Mouse (Mus musculus) neural tube, embryonic 13.5 days (tissue): ENCODE measurements at regions not wholly inside any gene's neighbourhood (a gene's known extent, or its start where the extent isn't known, plus 50 kb on each side); places are given as distances from the start of the nearest gene placed in this dataset.

Source experiments
- ATAC-seq: fragments of 200-750 bp; cut with Nextera tagmentation; 2 replicates; pipeline ENCODE4 v1.8.0; 2017; ENCODE audit warnings: low read depth, mild to moderate bottlenecking, moderate TSS enrichment, moderate library complexity
- H3K27ac ChIP-seq: fragments of 300-500 bp; sonication (generic); replicated peaks from 2 replicates; pipeline ENCODE4 v1.5.1; 2015; ENCODE audit warnings: moderate library complexity, mild to moderate bottlenecking, inconsistent platforms
- H3K27me3 ChIP-seq: fragments of 300-500 bp; sonication (generic); 2 replicates; pipeline ENCODE4 v1.6.1; 2015; ENCODE audit warnings: mild to moderate bottlenecking, inconsistent platforms
- H3K36me3 ChIP-seq: fragments of 300-500 bp; sonication (generic); 2 replicates; pipeline ENCODE4 v1.6.1; 2015; ENCODE audit warnings: mild to moderate bottlenecking, inconsistent platforms
- H3K4me1 ChIP-seq: fragments of 300-500 bp; sonication (generic); replicated peaks from 2 replicates; pipeline ENCODE4 v1.6.1; 2015; ENCODE audit warnings: inconsistent platforms
- H3K4me2 ChIP-seq: fragments of 300-500 bp; sonication (generic); 2 replicates; pipeline ENCODE4 v1.6.1; 2015; ENCODE audit warnings: inconsistent platforms, mild to moderate bottlenecking, moderate library complexity
- H3K4me3 ChIP-seq: fragments of 300-500 bp; sonication (generic); 2 replicates; pipeline ENCODE4 v1.5.1; 2015; ENCODE audit warnings: mild to moderate bottlenecking, inconsistent platforms
- H3K9ac ChIP-seq: fragments of 300-500 bp; sonication (generic); 2 replicates; pipeline ENCODE4 v1.6.1; 2015; ENCODE audit warnings: moderate library complexity, mild to moderate bottlenecking, inconsistent platforms
- H3K9me3 ChIP-seq: fragments of 300-500 bp; sonication (generic); 2 replicates; pipeline ENCODE4 v1.6.1; 2016; ENCODE audit warnings: inconsistent platforms
- WGBS: fragments of 180-500 bp; shearing (Covaris S2); methylation state at CpG from one replicate; pipeline ENCODE4 v1.1.7; 2015; 5-methylcytosine and 5-hydroxymethylcytosine counted together

DNA sequence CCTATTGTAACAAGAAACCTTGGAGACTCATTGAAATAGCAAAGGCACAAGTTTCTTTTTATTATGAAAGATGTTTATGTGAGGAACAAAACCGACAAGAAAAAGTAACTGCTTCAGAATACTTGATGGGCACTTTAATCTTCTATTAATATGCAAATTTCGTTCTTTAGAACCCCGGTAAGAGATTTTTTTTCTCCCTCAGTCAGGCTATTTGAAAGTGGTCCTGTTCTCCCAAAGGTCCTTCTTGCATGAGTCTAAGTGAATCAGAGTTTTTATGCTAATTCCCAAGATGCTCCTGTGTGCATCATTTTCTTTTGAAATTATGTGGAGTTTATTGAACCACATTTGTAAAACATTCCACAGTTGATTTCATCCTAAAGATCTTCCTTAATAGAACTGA is 633.1 kb downstream of the Efna5 start:
- Histone ChIP-seq H3K36me3 (no peaks in the 10 kb centered on the region), H3K4me1 (no peaks in the 10 kb centered on the region), H3K4me2 (no peak overlapping the region), H3K4me3 (no peak overlapping the region), H3K27me3 (no peaks in the 10 kb centered on the region), H3K9ac (no peak overlapping the region), H3K9me3 (no peaks in the 10 kb centered on the region), H3K27ac (no peak overlapping the region)
- ATAC-seq = no peak
- WGBS = 12% methylated on average over 3 of the region's 3 CpGs

DNA sequence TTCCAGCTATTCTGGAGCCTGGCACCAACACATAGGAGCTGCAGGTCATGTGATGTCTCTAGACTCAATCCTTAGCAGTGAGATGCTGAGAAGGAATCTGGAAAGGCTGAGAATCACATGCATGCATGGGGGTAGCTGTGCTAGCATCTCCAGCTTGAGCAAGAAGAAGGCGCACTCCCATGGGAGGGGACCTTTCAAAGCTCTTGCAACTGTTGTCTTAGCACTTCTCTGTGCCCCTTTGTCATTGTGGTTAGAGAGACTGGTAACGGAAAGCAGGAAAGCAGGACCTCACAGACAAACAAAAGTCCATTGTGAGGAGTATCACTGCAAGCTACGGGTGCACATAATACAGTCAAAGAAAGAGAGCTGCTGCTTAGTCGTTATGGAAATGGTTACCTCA is 634.5 kb downstream of the Efna5 start:
- no peak for ATAC-seq
- H3K27ac ChIP-seq = no peak overlapping the region
- H3K4me3 ChIP-seq = no peak overlapping the region
- no peaks in the 10 kb centered on the region for H3K36me3 ChIP-seq
- no peaks in the 10 kb centered on the region for H3K27me3 ChIP-seq
- H3K4me2 ChIP-seq = no peak overlapping the region
- no peak overlapping the region for H3K9ac ChIP-seq
- H3K9me3 ChIP-seq = no peaks in the 10 kb centered on the region
- WGBS = 38% methylated on average over 4 of the region's 4 CpGs
- H3K4me1 ChIP-seq = no peaks in the 10 kb centered on the region

DNA sequence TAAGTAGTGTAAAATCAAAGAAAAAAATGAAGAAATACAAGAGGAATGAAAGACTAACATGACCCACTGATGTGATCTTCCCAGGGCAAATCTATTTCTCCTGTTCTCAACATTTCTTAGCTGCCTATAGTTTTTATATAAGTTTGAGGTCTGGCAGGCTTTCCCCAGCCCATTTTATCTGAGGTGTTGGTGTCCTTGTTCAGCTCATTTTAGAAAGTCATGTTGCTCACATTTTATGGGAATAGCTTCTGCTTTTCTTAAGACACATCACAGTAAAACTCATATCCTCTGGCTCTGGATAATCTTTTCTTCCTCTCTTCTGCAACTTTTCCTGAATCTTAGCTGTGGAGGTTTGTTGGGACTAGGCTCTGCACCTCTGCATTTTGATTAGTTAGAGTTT is 650.2 kb downstream of the Efna5 start:
- Histone ChIP-seq H3K4me1 (no peaks in the 10 kb centered on the region), H3K4me3 (no peak overlapping the region), H3K4me2 (no peak overlapping the region), H3K27me3 (no peaks in the 10 kb centered on the region), H3K27ac (no peak overlapping the region), H3K9ac (no peak overlapping the region), H3K36me3 (no peaks in the 10 kb centered on the region), H3K9me3 (no peaks in the 10 kb centered on the region)
- no peak for ATAC-seq

DNA sequence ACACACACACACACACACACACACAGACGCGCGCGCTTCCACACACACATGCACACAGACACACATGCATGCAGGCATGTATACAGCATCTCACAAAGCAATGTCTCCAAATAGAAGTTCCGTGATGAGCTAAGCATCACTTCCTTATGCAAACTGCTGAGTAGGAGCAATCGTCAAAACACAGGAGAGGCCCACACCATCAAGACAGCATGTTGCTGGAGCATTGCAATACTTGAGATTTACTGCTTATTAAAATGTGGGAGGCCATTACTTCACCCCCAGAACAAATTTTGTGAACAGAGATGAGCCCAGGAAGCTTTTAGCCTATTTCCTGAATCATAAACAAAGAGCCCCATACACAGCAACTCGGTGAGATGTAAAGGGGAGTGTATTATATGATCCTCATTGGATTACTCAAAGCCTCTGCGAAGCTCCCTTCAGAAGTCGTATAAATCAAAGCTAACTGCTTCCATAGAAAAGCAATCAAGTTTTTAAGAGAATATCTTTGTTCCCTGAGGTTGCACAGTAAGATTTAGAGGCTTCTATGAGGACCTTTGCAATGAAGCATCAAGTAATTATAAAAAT is 670.6 kb downstream of the Efna5 start:
- H3K9me3 ChIP-seq = no peaks in the 10 kb centered on the region
- no peaks in the 10 kb centered on the region for H3K27me3 ChIP-seq
- H3K4me1 ChIP-seq = no peaks in the 10 kb centered on the region
- no peak overlapping the region for H3K9ac ChIP-seq
- H3K4me2 ChIP-seq = no peak overlapping the region
- WGBS = 69% methylated on average over 9 of the region's 9 CpGs
- H3K27ac ChIP-seq = no peak overlapping the region
- ATAC-seq = 0 out of 2 replicates have a peak, but pooled peaks have one; percentile 36
- H3K36me3 ChIP-seq = no peaks in the 10 kb centered on the region
- no peak overlapping the region for H3K4me3 ChIP-seq

DNA sequence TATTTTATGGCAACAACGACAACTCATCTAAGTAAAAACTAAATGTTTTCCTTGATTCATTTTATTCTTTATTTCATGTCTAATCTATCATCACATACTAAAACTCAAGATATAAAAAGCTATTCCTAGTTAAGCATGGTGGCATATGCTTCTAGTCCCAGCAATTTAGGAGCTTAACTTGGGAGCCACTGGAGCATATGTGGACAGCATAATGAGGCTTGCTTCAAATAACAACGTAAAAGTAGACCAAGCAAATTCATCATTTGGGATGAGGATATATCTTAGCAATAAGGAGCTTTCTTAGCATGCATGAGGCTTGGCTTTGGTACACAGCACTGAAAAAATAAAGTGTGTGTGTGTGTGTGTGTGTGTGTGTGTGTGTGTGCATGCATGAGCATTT is 678.5 kb downstream of the Efna5 start:
- Histone ChIP-seq H3K9ac (no peak overlapping the region), H3K4me2 (no peak overlapping the region), H3K27ac (no peak overlapping the region), H3K36me3 (no peaks in the 10 kb centered on the region), H3K9me3 (no peaks in the 10 kb centered on the region), H3K4me1 (no peaks in the 10 kb centered on the region), H3K4me3 (no peak overlapping the region), H3K27me3 (no peaks in the 10 kb centered on the region)
- WGBS = 81% methylated on average over 2 of the region's 2 CpGs
- no peak for ATAC-seq

DNA sequence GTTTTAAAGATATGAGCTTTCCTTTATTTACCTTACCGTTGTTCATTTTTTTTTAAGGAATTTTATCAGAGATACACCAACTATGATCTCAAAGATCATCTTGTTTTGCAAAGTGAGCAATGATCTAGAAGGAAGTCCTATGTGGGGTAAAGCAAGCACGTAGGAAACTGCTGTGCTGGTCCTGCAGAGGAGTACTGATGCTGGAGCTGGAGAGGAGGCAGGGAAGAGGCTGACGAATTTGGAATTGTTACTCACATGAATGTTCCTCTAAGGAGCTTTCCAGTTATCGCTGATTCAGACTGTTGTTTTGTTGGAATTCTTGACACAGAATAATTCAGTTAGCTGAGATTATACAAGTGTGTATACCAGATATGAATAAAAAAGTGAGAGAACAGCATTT is 680.6 kb downstream of the Efna5 start:
- WGBS = 88% methylated on average over 4 of the region's 4 CpGs
- H3K9ac ChIP-seq = no peak overlapping the region

DNA sequence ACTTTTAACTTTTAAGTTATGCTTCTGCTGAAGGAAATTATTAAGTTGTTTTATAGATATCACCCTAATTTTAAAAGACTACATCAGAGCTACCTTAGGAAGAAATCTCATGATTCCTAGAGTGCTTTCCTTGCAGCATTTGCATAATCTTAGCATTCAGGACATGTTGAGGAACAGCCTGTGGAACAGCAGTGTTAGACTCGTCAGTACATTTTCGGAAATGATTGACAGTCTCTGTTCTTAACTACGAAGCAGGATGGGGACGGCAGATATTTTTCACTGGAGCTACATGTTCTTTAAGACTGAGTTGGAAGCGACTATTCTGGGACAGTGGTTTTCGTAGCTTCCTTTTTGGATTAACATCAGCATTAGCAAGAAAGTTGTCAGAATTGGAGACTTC is 681.6 kb downstream of the Efna5 start:
- no peak for ATAC-seq
- no peak overlapping the region for H3K4me2 ChIP-seq
- 93% methylated on average over 6 of the region's 6 CpGs for WGBS

More for the DNA sequence above, 680.6 kb downstream of the Efna5 start:
- no peaks in the 10 kb centered on the region for H3K36me3 ChIP-seq
- H3K27ac ChIP-seq = no peak overlapping the region
- ATAC-seq = no peak
- no peak overlapping the region for H3K4me3 ChIP-seq
- H3K9me3 ChIP-seq = no peaks in the 10 kb centered on the region
- H3K4me1 ChIP-seq = no peaks in the 10 kb centered on the region
- no peak overlapping the region for H3K4me2 ChIP-seq
- H3K27me3 ChIP-seq = no peaks in the 10 kb centered on the region

DNA sequence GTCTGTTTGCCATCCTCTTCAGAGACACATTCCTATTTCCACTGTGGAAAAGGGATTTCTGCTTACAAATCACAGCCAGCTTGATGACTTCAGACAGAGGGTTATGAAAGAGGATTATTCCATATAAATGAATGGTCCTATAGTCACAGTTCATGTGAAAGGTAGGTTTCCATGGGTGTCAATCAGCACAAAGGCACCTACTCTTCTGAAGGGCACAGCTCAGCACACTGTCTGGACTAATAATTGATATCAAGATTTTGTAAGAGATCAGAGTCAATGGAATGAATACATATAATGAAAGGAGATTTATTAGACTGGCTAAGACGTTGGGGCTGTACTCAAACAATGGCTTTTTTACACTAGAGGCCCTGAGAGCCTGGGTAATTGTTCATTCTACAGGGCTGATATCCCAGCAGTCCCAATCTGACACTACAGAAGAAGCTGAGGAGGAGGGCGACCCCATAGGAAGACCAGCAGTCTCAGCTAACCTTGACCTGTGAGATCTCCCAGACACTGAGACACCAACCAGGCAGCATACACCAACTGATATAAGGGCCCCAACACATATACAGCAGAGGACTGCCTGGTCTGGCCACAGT is 702.4 kb downstream of the Efna5 start:
- Histone ChIP-seq H3K4me2 (no peak overlapping the region), H3K4me1 (no peaks in the 10 kb centered on the region), H3K9ac (no peak overlapping the region), H3K4me3 (no peak overlapping the region), H3K36me3 (no peaks in the 10 kb centered on the region), H3K9me3 (no peaks in the 10 kb centered on the region), H3K27ac (no peak overlapping the region), H3K27me3 (no peaks in the 10 kb centered on the region)
- 53% methylated on average over 2 of the region's 2 CpGs for WGBS
- no peak for ATAC-seq

More for the DNA sequence above, 681.6 kb downstream of the Efna5 start:
- Histone ChIP-seq H3K4me3 (no peak overlapping the region), H3K27ac (no peak overlapping the region), H3K4me1 (no peaks in the 10 kb centered on the region), H3K27me3 (no peaks in the 10 kb centered on the region), H3K9me3 (no peaks in the 10 kb centered on the region), H3K36me3 (no peaks in the 10 kb centered on the region), H3K9ac (no peak overlapping the region)

DNA sequence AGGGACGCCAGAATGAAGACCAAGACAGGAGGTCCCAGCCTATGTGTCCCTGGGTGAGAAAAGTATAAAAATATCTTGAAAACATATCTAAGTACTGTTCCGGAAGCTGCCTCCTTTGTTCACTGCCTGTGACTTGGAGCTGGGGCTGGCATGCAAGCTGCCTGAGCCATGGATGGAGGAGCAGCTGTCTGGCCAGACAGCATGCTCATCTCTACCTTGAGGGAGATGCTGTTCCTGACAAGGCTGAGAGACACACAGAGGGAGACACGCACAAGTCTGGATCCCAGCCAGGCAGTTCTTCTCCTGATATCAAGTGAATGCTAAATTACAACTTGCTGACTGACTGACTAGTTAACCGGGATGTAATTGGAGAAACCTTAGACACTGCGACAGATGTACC is 704.8 kb downstream of the Efna5 start:
- H3K9ac ChIP-seq = no peak overlapping the region
- no peak overlapping the region for H3K4me2 ChIP-seq
- no peaks in the 10 kb centered on the region for H3K36me3 ChIP-seq
- no peak overlapping the region for H3K4me3 ChIP-seq
- H3K9me3 ChIP-seq = no peaks in the 10 kb centered on the region
- H3K27ac ChIP-seq = no peak overlapping the region
- no peaks in the 10 kb centered on the region for H3K27me3 ChIP-seq
- WGBS = 83% methylated on average over 5 of the region's 5 CpGs
- no peaks in the 10 kb centered on the region for H3K4me1 ChIP-seq
- no peak for ATAC-seq

DNA sequence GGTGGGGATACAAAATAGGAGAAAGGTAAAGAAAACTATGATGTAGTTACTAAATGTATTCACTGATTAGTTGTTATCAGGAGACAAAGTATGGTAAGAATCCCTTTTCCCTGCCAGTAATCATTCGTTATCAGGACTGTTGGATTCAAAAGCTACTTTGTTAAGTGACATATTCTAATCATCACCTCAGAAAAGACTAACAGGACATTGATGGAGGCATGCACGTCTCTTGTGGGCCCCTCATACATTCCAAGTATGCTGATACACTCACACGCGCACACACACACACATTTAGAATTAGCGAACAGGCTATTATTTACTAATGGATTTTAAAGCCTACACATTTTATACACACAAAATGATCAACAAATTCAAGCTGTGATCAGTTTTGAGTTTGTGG is 708.8 kb downstream of the Efna5 start:
- Histone ChIP-seq H3K4me3 (no peak overlapping the region), H3K27ac (no peak overlapping the region), H3K4me2 (no peak overlapping the region), H3K27me3 (no peaks in the 10 kb centered on the region), H3K36me3 (no peaks in the 10 kb centered on the region), H3K9ac (no peak overlapping the region), H3K9me3 (no peaks in the 10 kb centered on the region), H3K4me1 (no peaks in the 10 kb centered on the region)
- no peak for ATAC-seq
- WGBS = 93% methylated on average over 5 of the region's 5 CpGs

DNA sequence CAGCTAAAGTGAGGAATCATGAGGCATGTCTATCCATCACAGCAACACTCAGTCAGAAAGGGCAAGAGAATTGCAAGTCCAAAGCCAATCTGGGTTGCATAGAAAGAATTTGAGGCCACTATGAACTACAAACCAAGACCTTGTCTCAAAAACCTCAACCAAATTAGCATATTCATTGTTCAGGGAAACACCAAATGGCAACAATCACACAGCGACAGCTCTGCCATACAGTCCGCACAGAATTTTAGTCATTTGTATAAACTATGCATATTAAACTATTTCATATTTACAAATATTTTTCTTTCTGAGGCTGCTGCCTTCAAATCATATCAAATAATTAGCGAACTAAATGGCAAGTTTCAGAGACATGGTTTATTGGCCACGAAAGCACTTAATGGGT is 709.6 kb downstream of the Efna5 start:
- no peaks in the 10 kb centered on the region for H3K27me3 ChIP-seq
- H3K9me3 ChIP-seq = no peaks in the 10 kb centered on the region
- 94% methylated on average over 4 of the region's 4 CpGs for WGBS
- no peaks in the 10 kb centered on the region for H3K4me1 ChIP-seq
- no peak overlapping the region for H3K4me2 ChIP-seq
- no peak for ATAC-seq
- H3K9ac ChIP-seq = no peak overlapping the region
- H3K36me3 ChIP-seq = no peaks in the 10 kb centered on the region
- no peak overlapping the region for H3K4me3 ChIP-seq
- H3K27ac ChIP-seq = no peak overlapping the region

DNA sequence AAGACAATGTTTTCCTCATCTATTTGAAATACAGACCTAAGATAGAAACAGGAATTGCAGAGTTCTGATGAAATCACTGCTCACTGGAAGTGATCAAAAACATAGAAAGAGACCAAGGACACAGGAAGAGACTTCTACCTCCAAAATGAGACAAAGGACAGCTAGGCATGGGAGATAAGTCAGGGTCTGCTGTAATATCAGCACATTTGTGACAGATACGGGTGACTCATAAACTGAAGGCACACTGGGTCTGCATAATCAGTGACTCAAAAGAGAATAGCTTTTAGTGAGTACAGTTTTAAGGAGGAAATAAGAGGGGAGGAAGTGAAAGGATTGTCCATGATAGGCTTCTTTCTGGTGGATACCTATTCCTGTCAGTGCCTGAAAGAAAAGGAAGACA is 719.7 kb downstream of the Efna5 start:
- H3K27ac ChIP-seq = no peak overlapping the region
- no peak overlapping the region for H3K4me3 ChIP-seq
- no peak overlapping the region for H3K9ac ChIP-seq
- no peaks in the 10 kb centered on the region for H3K36me3 ChIP-seq
- 91% methylated on average over 1 of the region's 1 CpGs for WGBS
- no peaks in the 10 kb centered on the region for H3K9me3 ChIP-seq
- H3K4me2 ChIP-seq = no peak overlapping the region
- H3K27me3 ChIP-seq = no peaks in the 10 kb centered on the region
- ATAC-seq = no peak
- H3K4me1 ChIP-seq = no peaks in the 10 kb centered on the region

DNA sequence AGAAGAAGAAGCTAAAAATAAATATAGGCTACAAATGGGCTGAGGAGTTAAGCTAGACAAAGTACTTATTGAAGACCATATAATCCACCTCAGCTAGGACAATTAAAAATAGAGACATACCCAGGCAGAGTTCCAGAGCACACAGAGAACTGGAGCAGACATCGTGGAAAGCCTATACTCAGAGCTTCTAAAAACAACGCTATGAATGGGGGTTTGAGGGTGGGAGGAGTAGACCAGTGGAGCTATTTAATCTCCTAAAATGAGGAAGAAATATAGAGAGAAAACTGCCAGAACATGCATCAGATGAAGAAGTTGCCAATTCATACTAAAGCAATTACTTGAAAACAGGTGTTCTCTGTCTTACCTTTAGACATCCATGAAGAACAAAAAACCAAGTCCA is 720.8 kb downstream of the Efna5 start:
- ATAC-seq = no peak
- no peak overlapping the region for H3K27ac ChIP-seq
- no peaks in the 10 kb centered on the region for H3K27me3 ChIP-seq
- no peaks in the 10 kb centered on the region for H3K4me1 ChIP-seq
- no peaks in the 10 kb centered on the region for H3K9me3 ChIP-seq
- no peak overlapping the region for H3K9ac ChIP-seq
- H3K4me3 ChIP-seq = no peak overlapping the region
- H3K36me3 ChIP-seq = no peaks in the 10 kb centered on the region
- 84% methylated on average over 2 of the region's 2 CpGs for whole genome bisulfite sequencing
- H3K4me2 ChIP-seq = no peak overlapping the region
